Mouse (Mus musculus): ENCODE results near the gene Gm42715.
"Not testable (repeated sequence)": the region's sequence is repeated elsewhere in the genome, so short reads cannot be mapped to it uniquely, and the experiment has no call there.

DNA sequence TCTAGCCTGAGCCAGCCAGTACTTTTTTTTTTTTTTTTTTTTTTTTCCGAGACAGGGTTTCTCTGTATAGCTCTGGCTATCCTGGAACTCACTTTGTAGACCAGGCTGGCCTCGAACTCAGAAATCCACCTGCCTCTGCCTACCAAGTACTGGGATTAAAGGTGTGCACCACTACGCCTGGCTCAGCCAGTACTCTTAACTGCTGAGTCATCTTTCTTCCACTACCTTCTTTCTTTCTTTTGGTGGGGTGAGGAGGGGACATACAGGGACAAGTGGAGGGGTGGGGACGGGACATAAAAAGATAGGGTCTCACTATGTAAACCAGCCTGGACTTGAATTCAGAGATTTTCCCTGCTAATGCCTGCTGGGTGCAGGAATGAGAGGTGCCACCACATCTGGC, 9.6 kb upstream of the Gm42715 start:
- not testable (repeated sequence) for TF ChIP-seq CTCF, POLR2A (IDR thresholded peaks at IDR 0.05; ENCODE audit: extremely low read depth, insufficient read depth, low read length)

Measured in cortical plate, adult 2 months (tissue).